Mouse (Mus musculus) lung, adult 2 months (tissue): ENCODE data around the gene Galns.

Experiments
- CTCF ChIP-seq: fragments of 200-500 bp; IDR thresholded peaks from 2 replicates; pipeline ENCODE4 v1.5.1; 2011; ENCODE audit warnings: mild to moderate bottlenecking, low read length, control low read depth; ENCODE audit not compliant: insufficient read depth
- POLR2A ChIP-seq: fragments of 200-500 bp; IDR thresholded peaks from 2 replicates; pipeline ENCODE4 v1.6.1; 2011; ENCODE audit warnings: low read depth, mild to moderate bottlenecking, control low read depth, low read length, borderline replicate concordance; ENCODE audit errors: extremely low read depth

DNA sequence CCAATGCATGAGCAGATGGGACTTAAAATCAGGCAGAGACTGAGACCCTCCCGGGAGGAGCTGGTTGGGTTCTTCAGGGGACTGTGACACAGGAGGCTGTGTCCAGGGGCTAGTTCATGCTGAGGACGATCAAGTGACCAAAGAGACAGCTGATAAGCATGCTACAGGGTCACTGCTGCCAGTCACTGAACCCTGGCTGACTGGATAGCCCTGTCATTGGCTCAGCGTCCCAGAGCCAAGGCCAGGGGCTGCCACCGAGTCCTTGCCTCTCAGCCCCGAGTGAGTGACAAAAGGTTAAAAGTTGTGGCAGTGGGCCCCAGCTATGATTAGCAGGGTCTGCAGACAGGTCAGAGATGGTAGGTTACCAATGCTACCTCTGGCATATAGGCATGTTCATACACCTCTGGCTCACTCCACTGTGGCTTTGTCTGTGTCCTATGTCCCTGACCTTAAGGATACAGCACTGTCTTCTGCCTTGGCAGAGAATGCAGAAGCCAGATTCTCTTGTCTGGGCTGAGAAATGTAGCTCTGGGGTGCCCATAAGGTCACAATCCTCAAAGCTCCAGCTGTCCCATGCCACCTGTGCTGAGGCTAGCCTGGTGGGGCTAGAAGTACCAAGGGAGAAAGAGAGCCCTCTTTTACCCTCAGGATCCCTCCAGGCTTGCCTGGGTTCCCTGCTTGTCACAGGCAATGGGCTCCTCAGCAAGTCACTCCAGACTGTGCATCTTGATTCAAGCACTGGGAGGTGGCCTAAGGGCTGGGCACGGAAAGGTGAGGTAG is 33.1 kb upstream of the Galns start:
- TF ChIP-seq POLR2A (no peak), CTCF (no peak)
